Mouse (Mus musculus): ENCODE data around the gene Gm9817.

DNA sequence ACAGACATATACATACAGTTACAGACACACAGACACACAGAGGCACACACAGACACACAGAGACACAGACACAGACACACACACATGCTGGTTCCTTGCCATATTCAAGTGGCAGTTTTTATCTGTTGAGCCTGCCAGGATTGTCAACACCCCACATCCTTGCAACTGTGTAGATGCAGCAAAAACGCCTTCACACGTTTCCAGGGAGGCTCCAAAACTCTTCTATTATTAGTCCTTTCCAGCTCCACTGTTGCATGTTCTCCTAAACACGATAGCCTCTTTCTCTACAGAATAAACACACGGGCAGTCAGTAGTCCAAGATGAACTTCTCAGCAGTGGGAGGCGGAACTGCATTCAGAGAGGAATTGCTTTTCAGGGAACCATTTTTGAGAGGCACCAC, 15.3 kb upstream of the Gm9817 start:
- no peak for TF ChIP-seq POLR2A (IDR thresholded peaks at IDR 0.05; ENCODE audit: insufficient read depth, low read length)
- TF ChIP-seq CTCF (IDR thresholded peaks at IDR 0.05; ENCODE audit: low read depth, low read length) = no peak

Data from ES-Bruce4 (cell line).